Mouse (Mus musculus) embryonic fibroblast, embryonic 13.5 days (primary cell): ENCODE data around the gene Cdc73.

Source experiments
- CTCF ChIP-seq: IDR thresholded peaks from 2 replicates; pipeline ENCODE4 v1.5.1; 2011; ENCODE audit warnings: mild to moderate bottlenecking, control low read depth, low read length, moderate library complexity, borderline replicate concordance; ENCODE audit not compliant: insufficient read depth
- POLR2A ChIP-seq: IDR thresholded peaks from 2 replicates; pipeline ENCODE4 v1.6.1; 2011; ENCODE audit warnings: low read depth, mild to moderate bottlenecking, control low read depth, low read length, moderate library complexity

DNA sequence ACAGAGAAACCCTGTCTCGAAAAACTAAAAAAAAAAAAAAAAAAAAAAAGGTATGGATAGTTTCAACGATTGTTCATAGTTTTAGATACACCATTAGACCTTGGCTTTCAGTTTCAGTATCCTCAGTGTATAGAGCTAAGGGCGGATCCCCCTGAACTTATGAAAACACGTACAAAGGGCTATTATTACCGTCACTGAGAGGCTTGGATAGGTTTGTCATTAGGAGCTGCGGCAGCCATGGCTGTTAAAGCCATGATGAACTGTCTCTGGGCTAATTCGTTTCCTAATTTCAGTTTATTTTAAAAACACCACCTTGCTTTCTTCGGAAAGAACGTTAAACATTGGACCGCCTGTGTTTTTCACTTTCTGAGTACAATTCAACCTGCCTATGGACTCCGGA, 36.1 kb upstream of the Cdc73 start:
- TF ChIP-seq CTCF: no peak
- no peak for TF ChIP-seq POLR2A
